Mouse (Mus musculus) Patski (cell line): ENCODE results near the gene Tfap4. TPM values are rescaled to one million over a fixed set of nuclear protein-coding genes. Genes with fewer than 3 reads are reported as not detected.

Source experiments
- ATAC-seq: fragments of 100-300 bp; one replicate; pipeline ENCODE4 v1.8.0; 2021
- CTCF ChIA-PET: fragments of 350-600 bp; sonication (Branson Sonifier 250); formaldehyde crosslinking; loops from one replicate; lab custom pipeline; 2022; ENCODE audit warnings: inconsistent platforms; lab: Charles Lee
- POLR2A ChIA-PET: fragments of 350-600 bp; sonication (Branson Sonifier 250); formaldehyde crosslinking; loops from one replicate; lab custom pipeline; 2022; ENCODE audit warnings: antibody characterized with exemption, inconsistent platforms; lab: Charles Lee
- DNase-seq: peaks from one replicate; pipeline ENCODE4 v3.0.0-alpha.2; 2011; ENCODE audit warnings: low read depth, low spot score
- H3K27me3 ChIP-seq: fragments of 371-371 bp; one replicate; pipeline ENCODE4 v1.5.1; 2021
- CTCF ChIP-seq: fragments of 100-300 bp; IDR thresholded peaks from one replicate; pipeline ENCODE4 v1.5.1; 2021
- in situ Hi-C: fragments of 300-500 bp; cut with MboI; formaldehyde crosslinking; loops from 3 replicates; pipeline ENCODE4 v1.11.1; 2018; ENCODE audit warnings: low pct_unique_long_range_greater_than_20kb, mixed read lengths
- polyA plus RNA-seq: library from polyadenylated mRNA; unstranded; gene quantifications from one replicate; pipeline ENCODE4 v1.2.3, GENCODE M21; 2021

Gene Tfap4
- polyA plus RNA-seq, 1 experiment from 2014 or later: 9.8 TPM

DNA sequence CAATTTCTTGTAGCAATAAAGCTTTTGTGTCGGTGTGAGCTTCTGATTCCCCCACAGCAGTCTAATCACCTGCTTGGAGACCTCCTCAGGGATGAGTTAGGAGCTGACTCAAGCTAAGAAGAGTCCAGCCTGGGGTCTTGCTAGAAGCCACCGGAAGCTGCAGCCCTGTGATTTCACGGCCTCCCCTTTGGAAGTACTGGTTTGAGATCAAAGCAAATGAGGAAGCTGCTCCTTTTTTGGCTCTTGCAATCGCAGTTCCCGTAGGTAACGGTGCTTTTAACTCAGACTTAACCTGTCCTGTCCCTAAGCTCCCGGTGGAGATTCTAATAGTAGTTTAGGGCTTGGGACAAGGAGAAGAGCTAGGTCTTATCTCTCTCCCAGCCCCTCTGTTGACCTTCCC lies 19.0 kb upstream of the Tfap4 start:
- POLR2A ChIA-PET: no interaction called here
- no peaks in the 10 kb centered on the region for H3K27me3 ChIP-seq
- CTCF ChIA-PET: interaction anchor here (1.0 to 6.3 kb wide), 4 partner anchors 10 to 89 kb away, joined by 4 to 39 read pairs (median 6); no protein-coding TSS in a partner anchor
- no peak for TF ChIP-seq CTCF
- DNase-seq (no peak), ATAC-seq (no peak)
- in situ Hi-C loops: no loop called here

DNA sequence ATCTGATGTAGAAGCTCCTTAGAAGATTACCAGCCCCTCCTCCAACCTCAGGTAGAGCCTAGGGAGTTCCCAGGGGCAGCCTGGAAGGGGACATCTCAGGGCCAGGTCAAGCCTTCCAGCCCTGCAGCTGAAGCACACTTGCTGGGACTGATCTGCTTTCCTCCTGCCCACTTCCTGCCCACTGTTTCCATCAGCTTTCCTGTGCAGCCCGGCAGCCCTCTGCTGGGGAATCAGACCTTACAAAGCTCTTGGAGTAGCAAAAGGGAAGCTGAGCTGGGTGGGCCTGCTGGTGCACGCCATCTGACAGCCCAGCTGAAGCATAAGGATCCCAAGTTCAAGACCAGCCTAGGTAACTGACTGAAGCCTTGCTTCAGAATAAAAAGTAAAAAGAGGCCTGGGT lies 17.2 kb upstream of the Tfap4 start:
- no peak for ATAC-seq
- ChIA-PET POLR2A (no interaction called here), CTCF (interaction anchor here (1.2 to 6.3 kb wide), 7 partner anchors 9 to 30 kb away, joined by 3 to 39 read pairs (median 6); no protein-coding TSS in a partner anchor)
- DNase-seq: no peak
- no peaks in the 10 kb centered on the region for H3K27me3 ChIP-seq
- in situ Hi-C loops: no loop called here
- no peak for TF ChIP-seq CTCF

DNA sequence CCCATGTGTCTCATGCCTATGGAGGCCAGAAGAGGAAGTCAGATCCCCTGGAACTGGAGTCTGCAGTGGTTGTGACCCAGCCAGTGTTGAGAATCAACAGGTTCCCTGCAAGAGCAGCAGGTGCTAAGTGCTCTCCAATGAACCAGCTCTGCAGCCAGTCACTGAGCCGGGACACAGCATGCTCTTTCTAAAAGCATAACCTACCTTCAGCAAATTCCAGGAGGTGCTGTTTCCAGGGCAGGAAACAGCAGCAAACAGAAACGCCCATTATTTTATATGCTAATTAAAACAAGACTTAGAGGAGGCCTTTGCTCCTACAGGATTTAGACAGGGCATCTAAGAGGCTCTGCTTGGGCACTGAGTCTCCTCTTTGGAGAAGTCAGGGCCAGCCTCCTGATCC lies 16.4 kb upstream of the Tfap4 start:
- in situ Hi-C loops: no loop called here
- TF ChIP-seq CTCF: no peak
- ATAC-seq: no peak
- POLR2A ChIA-PET: no interaction called here
- no peaks in the 10 kb centered on the region for H3K27me3 ChIP-seq
- no peak for DNase-seq
- CTCF ChIA-PET: interaction anchor here (1.4 to 6.3 kb wide), 4 partner anchors 8 to 36 kb away, joined by 3 to 39 read pairs (median 8); no protein-coding TSS in a partner anchor

DNA sequence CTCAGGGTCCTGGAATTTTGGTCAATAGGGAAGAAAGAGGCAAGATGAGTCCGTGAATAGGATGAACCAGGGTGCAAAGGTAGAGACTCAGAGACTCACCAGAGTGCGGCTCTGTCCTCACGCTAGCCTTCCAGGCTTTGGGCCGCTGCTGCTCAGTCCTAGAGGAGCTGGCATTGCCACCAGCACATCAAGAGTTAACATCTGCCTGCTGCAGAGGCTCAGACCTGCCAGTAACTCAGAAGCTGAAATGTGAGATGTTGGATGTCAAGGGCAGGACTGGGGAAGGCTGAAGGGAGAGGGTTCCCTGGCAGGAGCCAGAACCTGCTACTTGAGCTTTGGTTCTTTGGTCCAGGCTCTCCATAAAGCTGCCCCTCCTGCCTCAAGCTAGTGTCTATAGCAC lies 11.1 kb upstream of the Tfap4 start:
- DNase-seq (no peak), ATAC-seq (no peak)
- TF ChIP-seq CTCF: no peak
- ChIA-PET POLR2A (interaction anchor here (1.4 kb wide), 1 partner anchor 47 kb away, joined by 4 read pairs; no protein-coding TSS in a partner anchor), CTCF (interaction anchor here (9.3 kb wide), 1 partner anchor 37 kb away, joined by 94 read pairs; no protein-coding TSS in a partner anchor)
- no peaks in the 10 kb centered on the region for H3K27me3 ChIP-seq
- in situ Hi-C loops: no loop called here

DNA sequence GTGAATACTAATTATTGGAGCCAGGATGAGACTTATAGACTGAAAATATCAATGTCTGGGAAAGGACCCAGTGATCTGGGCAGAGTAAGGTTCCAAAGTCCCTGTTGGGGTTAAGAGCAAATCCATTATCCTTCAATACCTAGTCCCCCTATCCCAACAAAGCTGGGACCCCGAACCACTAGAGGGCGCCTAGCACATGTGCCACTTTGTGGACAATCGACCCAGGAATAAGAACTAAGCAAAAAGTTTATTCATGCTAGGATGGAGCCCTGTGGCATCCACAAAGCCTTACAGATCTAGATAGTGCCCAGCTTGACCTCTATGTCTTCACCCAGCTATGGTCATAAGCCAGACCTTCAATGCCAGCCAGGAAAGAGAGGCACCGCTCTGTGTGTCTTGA lies 8.3 kb upstream of the Tfap4 start:
- in situ Hi-C loops: loop anchor here (5.0 kb wide), 1 partner anchor 44 kb away; no protein-coding TSS in a partner anchor
- DNase-seq (no peak), ATAC-seq (peak; percentile 57)
- no peak for TF ChIP-seq CTCF
- POLR2A ChIA-PET: interaction anchor here (0.8 to 0.9 kb wide), 2 partner anchors 10 to 40 kb away, joined by 3 read pairs; no protein-coding TSS in a partner anchor
- no peaks in the 10 kb centered on the region for H3K27me3 ChIP-seq
- CTCF ChIA-PET: interaction anchor here (1.2 to 9.3 kb wide), 9 partner anchors 9 to 99 kb away, joined by 5 to 94 read pairs (median 8); no protein-coding TSS in a partner anchor

DNA sequence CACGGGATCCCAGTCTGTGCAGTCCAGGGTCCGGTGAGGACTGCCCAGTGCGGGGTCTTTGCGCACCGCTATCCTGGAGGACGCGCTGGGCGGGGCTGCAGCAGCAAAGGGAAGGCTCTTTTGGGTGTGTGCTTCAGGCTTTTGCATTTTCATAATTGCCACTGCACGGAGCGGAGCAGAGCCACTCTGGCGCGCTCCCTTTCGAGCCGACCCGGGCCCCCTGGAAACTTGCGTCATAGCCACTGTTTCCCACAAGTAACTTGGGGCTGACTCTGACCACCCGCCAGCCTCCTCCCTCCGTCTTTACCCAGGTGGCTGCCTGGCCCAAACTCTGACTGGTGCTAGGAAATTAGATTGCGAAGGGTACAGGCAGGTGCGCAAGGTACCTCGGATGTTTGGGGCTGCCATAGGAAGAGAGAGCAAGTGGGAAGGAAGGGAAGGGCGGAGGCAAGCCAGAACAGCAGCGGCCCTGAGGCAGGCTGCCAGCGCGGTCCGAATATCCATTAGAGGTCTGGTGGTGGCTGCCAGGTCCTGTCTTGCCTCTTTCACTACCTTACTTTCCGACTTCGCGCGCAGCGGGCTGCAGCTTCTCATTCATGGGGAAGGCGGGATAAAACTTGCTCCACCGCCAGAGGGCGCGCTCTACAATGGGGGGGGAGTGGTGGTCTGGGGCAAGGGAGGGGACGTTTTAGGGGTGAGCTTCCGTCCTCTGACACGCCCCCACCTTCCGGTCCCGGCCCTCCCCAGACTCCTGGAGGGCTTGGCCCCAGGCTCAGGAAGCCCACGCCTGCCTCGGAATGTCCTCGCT lies 695 bp upstream of the Tfap4 start:
- ATAC-seq (peak; percentile 5), DNase-seq (peak; percentile 22)
- ChIA-PET POLR2A (interaction anchor here (0.6 to 1.1 kb wide), 8 partner anchors 9 to 181 kb away, joined by 3 to 7 read pairs (median 3); no protein-coding TSS in a partner anchor), CTCF (interaction anchor here (1.0 to 1.7 kb wide), 9 partner anchors 9 to 245 kb away, joined by 3 to 8 read pairs (median 4); no protein-coding TSS in a partner anchor)
- TF ChIP-seq CTCF: no peak
- in situ Hi-C loops: loop anchor here (5.0 kb wide), 1 partner anchor 107 kb away; no protein-coding TSS in a partner anchor
- H3K27me3 ChIP-seq: no peaks in the 10 kb centered on the region

DNA sequence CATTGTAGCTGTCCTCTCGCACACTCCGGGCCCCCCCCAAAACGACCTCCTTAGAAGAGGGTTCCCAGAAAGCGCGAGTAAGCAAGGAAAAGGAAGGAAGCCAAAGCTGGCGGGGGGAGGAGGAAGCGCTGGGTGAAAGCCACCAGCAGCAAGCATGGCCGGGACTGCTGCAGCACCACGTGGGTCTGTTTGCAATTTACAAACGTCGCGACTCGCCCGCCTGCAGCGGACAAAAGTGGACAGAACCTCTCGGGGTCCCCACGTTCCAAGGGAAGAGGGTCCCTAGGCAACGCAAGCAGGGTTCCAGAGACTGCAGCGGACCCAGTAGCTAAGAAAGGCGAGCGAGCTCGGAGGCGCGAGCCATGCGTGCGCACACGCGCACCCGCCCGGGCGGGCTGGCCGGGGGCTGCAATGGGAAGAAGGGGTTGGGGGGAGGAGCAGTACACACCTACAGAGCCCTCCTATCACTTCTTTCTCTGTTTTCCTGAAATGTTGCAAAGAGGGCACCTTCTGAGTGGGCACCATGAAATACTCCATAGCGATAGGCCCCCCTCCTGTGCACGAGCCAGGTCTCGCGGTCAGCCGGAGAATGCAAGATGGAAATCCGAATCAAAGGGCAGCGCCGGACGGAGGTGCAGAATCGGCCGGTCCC lies 548 bp downstream of the Tfap4 start:
- ATAC-seq (peak; percentile 19), DNase-seq (peak; percentile 7)
- ChIA-PET CTCF (interaction anchor here (1.0 to 5.3 kb wide), 10 partner anchors 9 to 244 kb away, joined by 3 to 30 read pairs (median 4); no protein-coding TSS in a partner anchor), POLR2A (interaction anchor here (0.6 to 1.2 kb wide), 9 partner anchors 10 to 180 kb away, joined by 3 to 7 read pairs (median 3); no protein-coding TSS in a partner anchor)
- in situ Hi-C loops: no loop called here
- no peaks in the 10 kb centered on the region for H3K27me3 ChIP-seq
- no peak for TF ChIP-seq CTCF

DNA sequence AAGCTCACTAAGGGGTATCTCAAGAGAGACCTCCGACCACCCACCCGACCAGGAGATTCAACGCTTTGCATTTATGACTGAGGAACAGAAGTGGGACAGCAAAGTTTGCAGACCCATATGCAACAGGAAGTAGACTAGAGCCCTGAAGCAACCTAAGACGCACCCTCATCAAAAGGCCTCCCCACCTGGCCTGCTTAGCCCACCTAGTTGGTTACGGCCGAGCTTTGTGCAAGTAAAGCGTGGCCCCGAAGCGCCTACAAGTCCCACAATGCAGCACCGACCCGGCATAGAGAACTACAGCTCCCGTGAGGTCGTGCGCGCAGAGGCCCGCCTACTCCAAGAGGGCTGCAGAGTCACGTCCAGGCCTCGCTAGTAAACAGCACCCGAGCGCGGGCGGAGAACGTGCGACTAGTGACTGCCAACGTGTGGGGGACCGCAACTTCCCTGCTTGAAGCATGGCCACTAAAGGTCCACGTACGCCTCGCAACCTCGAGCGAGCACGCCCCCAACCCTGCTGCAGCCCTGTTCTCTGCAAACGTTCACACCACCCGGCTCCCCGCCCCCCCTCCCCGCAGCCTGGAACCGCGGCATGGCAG lies 1.2 kb downstream of the Tfap4 start:
- in situ Hi-C loops: no loop called here
- CTCF ChIA-PET: interaction anchor here (0.8 to 5.3 kb wide), 5 partner anchors 9 to 88 kb away, joined by 3 to 30 read pairs (median 5); no protein-coding TSS in a partner anchor
- no peaks in the 10 kb centered on the region for H3K27me3 ChIP-seq
- no peak for TF ChIP-seq CTCF
- POLR2A ChIA-PET: interaction anchor here (0.7 to 1.2 kb wide), 2 partner anchors 9 to 50 kb away, joined by 3 read pairs; no protein-coding TSS in a partner anchor
- peak; percentile 28 for DNase-seq
- peak; percentile 82 for ATAC-seq

DNA sequence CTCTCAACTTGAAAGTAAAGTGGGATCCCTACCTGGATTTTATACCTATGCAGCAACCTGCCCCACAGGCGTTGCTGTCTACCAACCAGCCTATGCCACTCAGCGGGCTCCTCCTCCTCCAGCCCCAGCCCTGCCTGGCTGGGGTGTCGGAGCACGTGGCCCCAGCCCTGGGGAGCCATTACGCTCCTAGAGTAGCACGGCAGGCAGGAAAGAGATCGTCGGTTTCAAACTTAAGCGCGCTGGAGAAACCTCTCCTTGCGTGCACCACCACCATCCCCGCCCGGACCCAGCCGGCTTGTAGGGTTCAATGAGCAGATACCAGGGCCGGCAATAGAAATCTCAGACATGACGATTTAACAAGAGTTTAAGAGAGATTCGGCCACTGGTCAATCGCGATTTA lies 1.7 kb downstream of the Tfap4 start:
- no peak for TF ChIP-seq CTCF
- no peaks in the 10 kb centered on the region for H3K27me3 ChIP-seq
- ATAC-seq (peak; percentile 42), DNase-seq (peak; percentile 6)
- POLR2A ChIA-PET: interaction anchor here (0.7 to 1.2 kb wide), 2 partner anchors 10 to 50 kb away, joined by 3 read pairs; no protein-coding TSS in a partner anchor
- in situ Hi-C loops: no loop called here
- CTCF ChIA-PET: interaction anchor here (0.8 to 5.3 kb wide), 6 partner anchors 9 to 88 kb away, joined by 3 to 30 read pairs (median 4); no protein-coding TSS in a partner anchor
